Mouse (Mus musculus): ENCODE measurements at regions not wholly inside any gene's neighbourhood (a gene's known extent, or its start where the extent isn't known, plus 50 kb on each side); places are given as distances from the start of the nearest gene placed in this dataset.

DNA sequence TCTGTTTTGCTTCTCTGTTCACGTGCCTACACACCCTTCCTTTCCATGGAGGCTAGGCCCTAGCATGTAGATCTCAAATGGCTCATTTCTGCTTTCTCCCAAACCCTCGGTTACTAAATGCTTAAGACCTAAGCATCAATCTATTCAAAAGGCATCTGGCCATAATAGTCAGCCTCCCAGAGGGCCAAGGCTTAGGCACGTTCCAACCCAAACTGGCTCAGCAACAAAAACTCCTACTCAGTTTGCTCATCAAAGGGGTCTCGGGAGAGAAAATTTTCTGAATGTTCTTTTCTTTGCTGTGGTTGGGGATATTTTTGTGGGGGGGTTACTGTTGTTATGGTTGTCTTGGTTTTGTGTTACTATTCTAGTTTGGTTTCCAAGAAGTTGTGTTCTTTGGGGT is 196.8 kb upstream of the Azi2 start:
- no peak overlapping the region for H3K4me3 ChIP-seq (ENCODE audit: low read depth, low read length)
- no peak overlapping the region for H3K9ac ChIP-seq (replicated peaks; ENCODE audit: low read depth, low read length)
- no peaks in the 10 kb centered on the region for H3K4me1 ChIP-seq (ENCODE audit: control insufficient read depth, insufficient read depth, low read length)
- no peak for ATAC-seq (ENCODE audit: insufficient number of reproducible peaks, insufficient read depth, low FRiP score, low read depth)
- 66% methylated on average over 4 of the region's 4 CpGs for WGBS
- no peak overlapping the region for H3K4me2 ChIP-seq (replicated peaks; ENCODE audit: low read depth, low read length)
- no peaks in the 10 kb centered on the region for H3K27me3 ChIP-seq (ENCODE audit: control insufficient read depth, insufficient read depth, low read length)
- no peak overlapping the region for H3K27ac ChIP-seq (ENCODE audit: low read length)
- H3K9me3 ChIP-seq (ENCODE audit: control insufficient read depth, low read depth, low read length) = no peaks in the 10 kb centered on the region
- H3K36me3 ChIP-seq (ENCODE audit: control insufficient read depth, insufficient read depth, low read length) = no peaks in the 10 kb centered on the region

DNA sequence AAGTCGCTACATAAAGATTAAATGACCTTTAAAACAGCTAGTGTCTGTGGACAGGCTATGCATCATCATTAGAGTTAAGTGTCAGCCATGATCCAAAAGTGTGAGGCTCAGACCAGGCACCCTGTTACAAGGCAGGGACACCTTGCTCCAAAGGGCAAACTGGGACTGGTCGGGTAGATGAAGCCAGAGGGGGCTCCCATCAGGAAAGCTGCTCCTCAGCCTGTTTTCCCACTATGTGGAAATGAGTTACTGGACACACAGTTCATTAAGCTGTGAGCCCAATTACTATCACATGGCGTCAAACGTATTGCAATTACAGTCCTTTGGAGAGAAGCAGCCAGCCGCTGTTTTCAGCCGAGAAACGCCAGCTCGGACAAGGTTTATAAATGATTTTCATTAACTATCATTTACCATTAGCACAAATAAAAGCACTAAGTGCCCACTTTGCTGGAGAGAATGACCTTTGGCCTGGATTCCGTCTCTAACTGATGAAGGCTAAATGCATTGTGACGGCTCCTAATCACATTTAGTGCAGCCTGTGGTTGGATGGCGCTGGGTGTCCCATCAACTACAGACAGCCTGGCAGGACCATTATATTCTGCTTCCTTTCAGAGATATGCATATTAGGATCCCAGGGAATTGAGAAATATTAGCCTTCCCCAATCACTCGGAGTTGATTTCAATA is 203.5 kb upstream of the Azi2 start:
- H3K9ac ChIP-seq (replicated peaks; ENCODE audit: low read depth, low read length) = no peak overlapping the region
- H3K27me3 ChIP-seq (ENCODE audit: control insufficient read depth, insufficient read depth, low read length) = no peaks in the 10 kb centered on the region
- no peak overlapping the region for H3K4me2 ChIP-seq (replicated peaks; ENCODE audit: low read depth, low read length)
- H3K9me3 ChIP-seq (ENCODE audit: control insufficient read depth, low read depth, low read length) = no peaks in the 10 kb centered on the region
- no peaks in the 10 kb centered on the region for H3K36me3 ChIP-seq (ENCODE audit: control insufficient read depth, insufficient read depth, low read length)
- no peak overlapping the region for H3K4me3 ChIP-seq (ENCODE audit: low read depth, low read length)
- 44% methylated on average over 12 of the region's 12 CpGs for WGBS
- no peak overlapping the region for H3K27ac ChIP-seq (ENCODE audit: low read length)
- no peaks in the 10 kb centered on the region for H3K4me1 ChIP-seq (ENCODE audit: control insufficient read depth, insufficient read depth, low read length)
- ATAC-seq (ENCODE audit: insufficient number of reproducible peaks, insufficient read depth, low FRiP score, low read depth) = no peak

DNA sequence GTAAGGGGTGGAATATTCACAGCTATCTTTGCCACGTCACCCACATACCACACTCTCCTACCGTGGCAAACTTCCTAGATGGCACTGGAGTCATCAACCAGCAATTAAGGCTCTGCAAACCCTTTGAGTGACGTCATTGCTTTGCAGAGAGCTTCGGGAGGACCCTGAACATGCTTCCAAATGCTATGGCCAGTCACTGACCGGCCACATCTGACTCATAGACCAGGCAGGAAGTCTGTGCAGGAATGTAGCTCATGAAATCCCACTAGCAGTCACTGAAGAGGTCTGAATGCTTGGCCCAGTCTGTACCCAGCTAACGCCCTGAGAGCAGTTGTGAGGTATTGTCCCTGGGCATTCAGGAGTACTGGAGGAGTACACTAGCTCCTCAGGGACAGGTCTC is 203.9 kb upstream of the Rbms3 start:
- no peaks in the 10 kb centered on the region for H3K9me3 ChIP-seq (ENCODE audit: control insufficient read depth, low read depth, low read length)
- H3K36me3 ChIP-seq (ENCODE audit: control insufficient read depth, insufficient read depth, low read length) = no peaks in the 10 kb centered on the region
- 79% methylated on average over 6 of the region's 6 CpGs for WGBS
- H3K4me3 ChIP-seq (ENCODE audit: low read depth, low read length) = no peak overlapping the region
- ATAC-seq (ENCODE audit: insufficient number of reproducible peaks, insufficient read depth, low FRiP score, low read depth) = peak; percentile 37; the same call in 1 of the 2 replicates
- no peak overlapping the region for H3K4me2 ChIP-seq (replicated peaks; ENCODE audit: low read depth, low read length)
- no peaks in the 10 kb centered on the region for H3K4me1 ChIP-seq (ENCODE audit: control insufficient read depth, insufficient read depth, low read length)
- no peak overlapping the region for H3K9ac ChIP-seq (replicated peaks; ENCODE audit: low read depth, low read length)
- no peaks in the 10 kb centered on the region for H3K27me3 ChIP-seq (ENCODE audit: control insufficient read depth, insufficient read depth, low read length)
- no peak overlapping the region for H3K27ac ChIP-seq (ENCODE audit: low read length)

DNA sequence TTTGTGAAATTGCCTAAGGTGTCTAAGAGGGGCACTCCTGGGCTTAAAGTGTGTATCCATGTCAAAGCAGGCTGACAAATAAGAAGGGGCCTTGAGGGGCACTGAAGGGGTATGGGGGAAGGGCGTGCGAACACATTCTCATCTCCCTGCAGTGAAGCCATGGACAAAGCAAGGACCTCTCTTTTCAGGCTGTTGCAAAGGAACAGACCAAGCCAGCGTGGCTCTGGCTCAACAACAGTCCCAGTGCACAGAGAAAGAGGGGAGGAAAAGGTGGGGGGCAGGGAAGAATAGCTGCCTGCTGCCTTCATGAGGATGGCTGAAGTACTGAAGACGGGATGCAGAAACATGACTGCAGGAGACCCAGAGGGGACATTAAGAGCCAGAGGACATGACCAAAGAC is 184.9 kb upstream of the Rbms3 start:
- H3K36me3 ChIP-seq (ENCODE audit: control insufficient read depth, insufficient read depth, low read length) = no peaks in the 10 kb centered on the region
- H3K4me3 ChIP-seq (ENCODE audit: low read depth, low read length) = no peak overlapping the region
- no peak overlapping the region for H3K4me2 ChIP-seq (replicated peaks; ENCODE audit: low read depth, low read length)
- ATAC-seq (ENCODE audit: insufficient number of reproducible peaks, insufficient read depth, low FRiP score, low read depth) = no peak
- H3K4me1 ChIP-seq (ENCODE audit: control insufficient read depth, insufficient read depth, low read length) = peaks cover 3% of the 10 kb centered on the region; the same call in 1 of the 2 replicates
- H3K9ac ChIP-seq (replicated peaks; ENCODE audit: low read depth, low read length) = no peak overlapping the region
- 54% methylated on average over 4 of the region's 4 CpGs for WGBS
- H3K27ac ChIP-seq (ENCODE audit: low read length) = no peak overlapping the region
- no peaks in the 10 kb centered on the region for H3K9me3 ChIP-seq (ENCODE audit: control insufficient read depth, low read depth, low read length)
- no peaks in the 10 kb centered on the region for H3K27me3 ChIP-seq (ENCODE audit: control insufficient read depth, insufficient read depth, low read length)

DNA sequence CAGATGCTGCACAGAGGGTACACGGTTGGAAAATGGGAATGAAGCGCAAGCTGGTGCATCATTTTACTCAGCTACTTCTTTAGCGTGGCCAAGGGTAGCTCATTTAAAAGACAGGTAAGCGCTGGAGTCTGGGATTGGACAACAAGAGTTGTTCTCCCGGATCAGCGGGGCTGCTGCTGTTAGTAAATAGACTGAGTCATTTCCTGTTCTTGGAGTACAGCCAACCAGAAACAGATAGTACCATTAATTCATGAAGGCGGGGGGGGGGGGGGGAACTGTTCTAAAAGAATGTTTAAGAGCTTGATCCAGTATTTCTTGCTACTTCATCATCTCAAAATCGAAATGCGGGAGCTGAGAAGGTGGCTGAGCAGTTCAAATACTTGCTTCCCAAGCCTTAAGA is 183.5 kb upstream of the Rbms3 start:
- no peak overlapping the region for H3K4me2 ChIP-seq (replicated peaks; ENCODE audit: low read depth, low read length)
- WGBS = 76% methylated on average over 9 of the region's 9 CpGs

DNA sequence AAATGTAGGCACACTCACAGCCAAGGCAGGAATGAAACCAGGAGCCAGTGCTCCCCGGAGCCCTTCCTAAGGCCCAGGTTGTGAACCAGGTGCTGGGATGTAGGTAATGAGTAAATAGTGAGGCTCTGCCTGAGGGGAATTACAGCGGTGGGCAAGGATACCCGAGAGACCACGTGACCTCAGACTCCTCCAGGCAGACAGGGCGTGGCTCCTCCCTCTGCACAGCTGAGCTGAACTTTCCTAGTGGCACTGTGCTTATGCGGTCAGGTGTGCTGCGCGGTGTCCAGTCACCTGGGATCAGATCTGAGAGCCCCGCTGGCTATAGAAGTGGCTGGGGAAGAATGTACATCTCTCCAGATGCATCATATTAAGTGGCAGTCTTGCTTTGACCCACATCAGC is 176.1 kb upstream of the Rbms3 start:
- H3K27ac ChIP-seq (ENCODE audit: low read length) = no peak overlapping the region
- H3K9ac ChIP-seq (replicated peaks; ENCODE audit: low read depth, low read length) = no peak overlapping the region
- peak; percentile 28 for ATAC-seq (ENCODE audit: insufficient number of reproducible peaks, insufficient read depth, low FRiP score, low read depth)
- H3K9me3 ChIP-seq (ENCODE audit: control insufficient read depth, low read depth, low read length) = no peaks in the 10 kb centered on the region
- H3K4me2 ChIP-seq (replicated peaks; ENCODE audit: low read depth, low read length) = no peak overlapping the region
- no peak overlapping the region for H3K4me3 ChIP-seq (ENCODE audit: low read depth, low read length)
- H3K36me3 ChIP-seq (ENCODE audit: control insufficient read depth, insufficient read depth, low read length) = no peaks in the 10 kb centered on the region
- H3K27me3 ChIP-seq (ENCODE audit: control insufficient read depth, insufficient read depth, low read length) = no peaks in the 10 kb centered on the region
- 68% methylated on average over 9 of the region's 9 CpGs for WGBS
- no peaks in the 10 kb centered on the region for H3K4me1 ChIP-seq (ENCODE audit: control insufficient read depth, insufficient read depth, low read length)

More for the DNA sequence above, 183.5 kb upstream of the Rbms3 start:
- no peaks in the 10 kb centered on the region for H3K36me3 ChIP-seq (ENCODE audit: control insufficient read depth, insufficient read depth, low read length)
- H3K27ac ChIP-seq (ENCODE audit: low read length) = no peak overlapping the region
- no peaks in the 10 kb centered on the region for H3K9me3 ChIP-seq (ENCODE audit: control insufficient read depth, low read depth, low read length)
- H3K27me3 ChIP-seq (ENCODE audit: control insufficient read depth, insufficient read depth, low read length) = no peaks in the 10 kb centered on the region
- no peak overlapping the region for H3K4me3 ChIP-seq (ENCODE audit: low read depth, low read length)
- no peak overlapping the region for H3K9ac ChIP-seq (replicated peaks; ENCODE audit: low read depth, low read length)
- ATAC-seq (ENCODE audit: insufficient number of reproducible peaks, insufficient read depth, low FRiP score, low read depth) = no peak
- peaks cover 3% of the 10 kb centered on the region; the same call in 1 of the 2 replicates for H3K4me1 ChIP-seq (ENCODE audit: control insufficient read depth, insufficient read depth, low read length)

DNA sequence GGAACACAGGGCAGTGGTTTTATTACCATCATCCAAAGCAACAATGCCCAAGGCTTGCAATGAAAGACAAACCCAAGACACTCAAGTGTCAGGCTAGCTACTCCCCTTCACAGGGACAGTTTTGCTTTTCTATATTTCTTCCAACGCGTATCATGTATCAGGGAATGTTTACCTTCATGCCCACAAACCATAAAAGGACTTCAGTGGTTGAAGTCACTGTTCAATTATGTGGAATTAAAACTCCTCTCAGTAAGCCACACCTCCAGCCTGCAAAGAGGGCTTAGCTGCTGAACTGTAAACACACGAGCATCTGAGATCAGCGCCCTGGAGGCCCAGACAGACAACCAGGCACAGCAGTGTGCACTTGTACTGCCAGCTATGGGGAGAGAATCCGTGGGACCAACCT is 154.5 kb upstream of the Rbms3 start:
- H3K4me3 ChIP-seq (ENCODE audit: low read depth, low read length) = no peak overlapping the region
- 47% methylated on average over 5 of the region's 5 CpGs for WGBS
- H3K9me3 ChIP-seq (ENCODE audit: control insufficient read depth, low read depth, low read length) = no peaks in the 10 kb centered on the region
- no peaks in the 10 kb centered on the region for H3K36me3 ChIP-seq (ENCODE audit: control insufficient read depth, insufficient read depth, low read length)
- H3K4me1 ChIP-seq (ENCODE audit: control insufficient read depth, insufficient read depth, low read length) = no peaks in the 10 kb centered on the region
- ATAC-seq (ENCODE audit: insufficient number of reproducible peaks, insufficient read depth, low FRiP score, low read depth) = no peak
- H3K27ac ChIP-seq (ENCODE audit: low read length) = no peak overlapping the region
- no peak overlapping the region for H3K9ac ChIP-seq (replicated peaks; ENCODE audit: low read depth, low read length)
- H3K27me3 ChIP-seq (ENCODE audit: control insufficient read depth, insufficient read depth, low read length) = no peaks in the 10 kb centered on the region
- no peak overlapping the region for H3K4me2 ChIP-seq (replicated peaks; ENCODE audit: low read depth, low read length)

DNA sequence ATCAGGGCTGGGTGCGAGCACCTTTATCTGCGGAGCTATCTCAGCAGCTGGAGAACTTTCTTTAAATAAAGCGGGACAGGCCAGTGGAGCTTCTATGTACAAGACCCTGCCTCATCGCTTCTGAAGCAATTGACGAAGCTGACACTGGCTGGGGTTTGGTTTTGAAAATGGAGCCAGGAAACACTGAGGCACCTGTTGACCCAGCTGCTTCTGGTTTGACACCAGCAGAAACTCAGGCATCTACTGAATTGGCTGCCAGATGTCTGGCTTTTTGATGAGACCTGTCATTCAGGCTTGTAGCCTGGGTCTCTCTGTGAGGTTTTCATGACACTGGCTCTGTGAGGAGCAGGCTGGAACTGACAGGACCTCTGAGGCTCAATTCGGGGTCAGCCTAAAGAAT is 124.9 kb upstream of the Rbms3 start:
- Histone ChIP-seq H3K36me3 (ENCODE audit: control insufficient read depth, insufficient read depth, low read length) (no peaks in the 10 kb centered on the region), H3K27me3 (ENCODE audit: control insufficient read depth, insufficient read depth, low read length) (no peaks in the 10 kb centered on the region), H3K4me3 (ENCODE audit: low read depth, low read length) (no peak overlapping the region), H3K4me2 (replicated peaks; ENCODE audit: low read depth, low read length) (no peak overlapping the region), H3K9ac (replicated peaks; ENCODE audit: low read depth, low read length) (no peak overlapping the region), H3K27ac (ENCODE audit: low read length) (no peak overlapping the region), H3K9me3 (ENCODE audit: control insufficient read depth, low read depth, low read length) (no peaks in the 10 kb centered on the region), H3K4me1 (ENCODE audit: control insufficient read depth, insufficient read depth, low read length) (no peaks in the 10 kb centered on the region)
- WGBS = 87% methylated on average over 6 of the region's 6 CpGs
- ATAC-seq (ENCODE audit: insufficient number of reproducible peaks, insufficient read depth, low FRiP score, low read depth) = no peak

DNA sequence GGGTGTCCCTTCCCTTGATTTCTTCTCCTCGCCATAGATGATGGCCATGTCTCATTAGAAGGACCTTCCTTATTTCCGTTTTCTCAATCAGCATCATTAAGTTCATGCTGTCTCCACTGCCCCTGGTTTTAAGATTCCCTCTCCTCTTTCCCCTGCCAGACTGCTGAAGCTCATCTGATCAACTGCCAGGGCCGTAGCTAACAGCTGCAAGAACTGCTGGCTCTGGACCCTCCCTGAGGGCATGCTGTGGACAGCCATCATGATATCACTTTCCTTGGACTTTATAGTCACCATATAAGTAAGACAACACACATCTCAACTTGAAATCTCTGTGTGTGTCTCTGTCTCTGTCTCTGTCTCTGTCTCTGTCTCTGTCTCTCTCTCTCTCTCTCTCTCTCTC is 123.8 kb upstream of the Rbms3 start:
- H3K9ac ChIP-seq (replicated peaks; ENCODE audit: low read depth, low read length) = no peak overlapping the region
- H3K36me3 ChIP-seq (ENCODE audit: control insufficient read depth, insufficient read depth, low read length) = no peaks in the 10 kb centered on the region
- no peaks in the 10 kb centered on the region for H3K27me3 ChIP-seq (ENCODE audit: control insufficient read depth, insufficient read depth, low read length)
- WGBS = 72% methylated on average over 3 of the region's 3 CpGs
- H3K4me1 ChIP-seq (ENCODE audit: control insufficient read depth, insufficient read depth, low read length) = no peaks in the 10 kb centered on the region
- H3K27ac ChIP-seq (ENCODE audit: low read length) = no peak overlapping the region
- H3K4me3 ChIP-seq (ENCODE audit: low read depth, low read length) = no peak overlapping the region
- no peak for ATAC-seq (ENCODE audit: insufficient number of reproducible peaks, insufficient read depth, low FRiP score, low read depth)
- H3K4me2 ChIP-seq (replicated peaks; ENCODE audit: low read depth, low read length) = no peak overlapping the region
- H3K9me3 ChIP-seq (ENCODE audit: control insufficient read depth, low read depth, low read length) = no peaks in the 10 kb centered on the region

Data from stomach, embryonic 14.5 days (tissue).